Mouse (Mus musculus) CH12.LX (cell line): ENCODE measurements at regions not wholly inside any gene's neighbourhood (a gene's known extent, or its start where the extent isn't known, plus 50 kb on each side); places are given as distances from the start of the nearest gene placed in this dataset.

Experiments
- CTCF ChIP-seq, 2 experiments: IDR thresholded peaks in 1 of 2; conservative IDR thresholded peaks in 1 of 2; 2 replicates each; pipeline ENCODE4 v1.5.1; 2011 to 2012; ENCODE audit warnings: low read depth in 2 of 2, low read length in 2 of 2, improper control_type of control experiment in 1 of 2, inconsistent platforms in 1 of 2, mild to moderate bottlenecking in 1 of 2, moderate library complexity in 1 of 2
- EP300 ChIP-seq: IDR thresholded peaks from 2 replicates; pipeline ENCODE4 v1.6.1; 2011; ENCODE audit warnings: low read length, improper control_type of control experiment
- GABPA ChIP-seq: IDR thresholded peaks from 2 replicates; pipeline ENCODE4 v1.6.1; 2012; ENCODE audit warnings: low read depth, low read length, improper control_type of control experiment, inconsistent platforms; ENCODE audit not compliant: insufficient replicate concordance
- HCFC1 ChIP-seq: IDR thresholded peaks from 2 replicates; pipeline ENCODE4 v1.6.1; 2012; ENCODE audit warnings: low read depth, mild to moderate bottlenecking, inconsistent platforms, low read length, improper control_type of control experiment
- KAT2A ChIP-seq: IDR thresholded peaks from 2 replicates; pipeline ENCODE4 v1.6.1; 2012; ENCODE audit warnings: low read length, improper control_type of control experiment, inconsistent platforms; ENCODE audit not compliant: insufficient replicate concordance
- MAX ChIP-seq: IDR thresholded peaks from 2 replicates; pipeline ENCODE4 v1.6.1; 2011; ENCODE audit warnings: low read length, improper control_type of control experiment
- MEF2A ChIP-seq: IDR thresholded peaks from 2 replicates; pipeline ENCODE4 v1.6.1; 2014; ENCODE audit warnings: low read depth, mild to moderate bottlenecking, inconsistent platforms, low read length, improper control_type of control experiment, borderline replicate concordance
- NRF1 ChIP-seq: IDR thresholded peaks from 2 replicates; pipeline ENCODE4 v1.6.1; 2014; ENCODE audit warnings: low read depth, mild to moderate bottlenecking, inconsistent platforms, low read length, improper control_type of control experiment, moderate library complexity
- UBTF ChIP-seq: IDR thresholded peaks from 2 replicates; pipeline ENCODE4 v1.6.1; 2012; ENCODE audit warnings: low read depth, mild to moderate bottlenecking, inconsistent platforms, low read length, improper control_type of control experiment, moderate library complexity
- ZNF384 ChIP-seq: IDR thresholded peaks from 2 replicates; pipeline ENCODE4 v1.6.1; 2012; ENCODE audit warnings: low read depth, low read length, improper control_type of control experiment, inconsistent platforms

GRCm38 (mm10) chr10:8086442-8086841 is 130.4 kb upstream of the Tab2 start:
- TF ChIP-seq MAX, result no peak
- TF ChIP-seq KAT2A, result no peak
- no peak for TF ChIP-seq NRF1
- TF ChIP-seq GABPA, result no peak
- no peak for TF ChIP-seq CTCF (conservative IDR thresholded peaks at IDR 0.05 in 1 of 2, IDR thresholded peaks at IDR 0.05 in 1 of 2; ENCODE audit: low read depth in 2 of 2, low read length in 2 of 2)
- TF ChIP-seq MEF2A, result no peak
- TF ChIP-seq HCFC1, result no peak
- TF ChIP-seq EP300, result no peak
- no peak for TF ChIP-seq UBTF
- TF ChIP-seq ZNF384, result no peak
